Mouse (Mus musculus): ENCODE measurements around the gene 4930502E18Rik. TPM values are rescaled to one million over a fixed set of nuclear protein-coding genes. Genes with fewer than 3 reads are reported as not detected.

The 4930502E18Rik gene
- polyA plus RNA-seq (2012; rRNA removed; ENCODE audit: low replicate concordance) = not detected in 2 replicates

GRCm38 (mm10) chrX:53724596-53724995 is at the start of gene 4930502E18Rik:
TSS of gene 4930502E18Rik (plus strand) at chrX:53724826.

GRCm38 (mm10) chrX:53757736-53758135 is 33.1 kb downstream of the 4930502E18Rik start, which contains the start of gene 1700013H16Rik:
TSS of gene 1700013H16Rik (minus strand) at chrX:53757831.

GRCm38 (mm10) chrX:53776276-53776675 is 51.6 kb downstream of the 4930502E18Rik start, which contains the start of gene Zfp36l3:
TSS of gene Zfp36l3 (minus strand) at chrX:53776394.

Other genes starting within 250 kb of the 4930502E18Rik start
- gene Rtl8c, start 116.8 kb upstream of the 4930502E18Rik start, polyA plus RNA-seq (2012; rRNA removed; ENCODE audit: low replicate concordance) = 26.1 and 28.1 TPM in 2 replicates
- not detected in 2 replicates for gene Gm14597, start 115.8 kb upstream of the 4930502E18Rik start, polyA plus RNA-seq (2012; rRNA removed; ENCODE audit: low replicate concordance)
- gene Rtl8a, start 81.1 kb upstream of the 4930502E18Rik start, polyA plus RNA-seq (2012; rRNA removed; ENCODE audit: low replicate concordance) = 198 and 218 TPM in 2 replicates
- 197 and 210 TPM in 2 replicates for gene Rtl8b, start 54.4 kb upstream of the 4930502E18Rik start, polyA plus RNA-seq (2012; rRNA removed; ENCODE audit: low replicate concordance)
- not detected in 2 replicates for gene 1700013H16Rik, start 33.0 kb downstream of the 4930502E18Rik start, polyA plus RNA-seq (2012; rRNA removed; ENCODE audit: low replicate concordance)
- gene Zfp36l3, start 51.6 kb downstream of the 4930502E18Rik start, polyA plus RNA-seq (2012; rRNA removed; ENCODE audit: low replicate concordance) = 0.12 and 0.13 TPM in 2 replicates
- 0.17 TPM in 1 of 2 replicates, not detected in the other for gene Xlr, start 72.9 kb downstream of the 4930502E18Rik start, polyA plus RNA-seq (2012; rRNA removed; ENCODE audit: low replicate concordance)

All from mammary gland, adult 2 months (tissue).